Mouse (Mus musculus) limb, embryonic 11.5 days (tissue): Measurements from ENCODE around the gene Aktip. TPM values are rescaled to one million over a fixed set of nuclear protein-coding genes. Genes with fewer than 3 reads are reported as not detected.

Source experiments
- ATAC-seq: fragments of 200-750 bp; cut with Nextera tagmentation; 2 replicates; pipeline ENCODE4 v1.8.0; 2017; ENCODE audit warnings: low read depth; ENCODE audit not compliant: insufficient number of reproducible peaks, low FRiP score, low TSS enrichment
- DNase-seq: peaks from one replicate; pipeline ENCODE4 v3.0.0-alpha.2; 2015; ENCODE audit warnings: low spot score
- H3K27ac ChIP-seq: fragments of 300-500 bp; sonication (generic); replicated peaks from 2 replicates; pipeline ENCODE4 v1.5.1; 2014; ENCODE audit warnings: low read depth, mild to moderate bottlenecking, low read length
- H3K27me3 ChIP-seq: fragments of 300-500 bp; sonication (generic); 2 replicates; pipeline ENCODE4 v1.6.1; 2014; ENCODE audit warnings: mild to moderate bottlenecking, low read length, mixed read lengths; ENCODE audit not compliant: control insufficient read depth, insufficient read depth
- H3K36me3 ChIP-seq: fragments of 300-500 bp; sonication (generic); 2 replicates; pipeline ENCODE4 v1.6.1; 2014; ENCODE audit warnings: mild to moderate bottlenecking, low read length, moderate library complexity, mixed read lengths; ENCODE audit not compliant: control insufficient read depth, insufficient read depth
- H3K4me1 ChIP-seq: fragments of 300-500 bp; sonication (generic); 2 replicates; pipeline ENCODE4 v1.6.1; 2014; ENCODE audit warnings: low read length, mixed read lengths; ENCODE audit not compliant: control insufficient read depth, insufficient read depth
- H3K4me2 ChIP-seq: fragments of 300-500 bp; sonication (generic); 2 replicates; pipeline ENCODE4 v1.6.1; 2014; ENCODE audit warnings: low read depth, mild to moderate bottlenecking, moderate library complexity; ENCODE audit not compliant: severe bottlenecking
- H3K4me3 ChIP-seq: fragments of 300-500 bp; sonication (generic); 2 replicates; pipeline ENCODE4 v1.5.1; 2014; ENCODE audit warnings: low read depth, low read length
- H3K9ac ChIP-seq: fragments of 300-500 bp; sonication (generic); 2 replicates; pipeline ENCODE4 v1.6.1; 2014; ENCODE audit warnings: mild to moderate bottlenecking, low read length
- H3K9me3 ChIP-seq: fragments of 300-500 bp; sonication (generic); 2 replicates; pipeline ENCODE4 v1.6.1; 2016; ENCODE audit warnings: low read length; ENCODE audit not compliant: control insufficient read depth
- WGBS: fragments of 180-500 bp; shearing (Covaris S2); extraction: QIAGEN DNeasy Blood & Tissue Kit; methylation state at CpG from one replicate; pipeline ENCODE4 v1.1.7; 2014; 5-methylcytosine and 5-hydroxymethylcytosine counted together
- polyA plus RNA-seq: library from polyadenylated mRNA; unstranded; fragments of >200 nt; fragmentation: Nextera tagmentation; extraction: Ambion mirVana; gene quantifications from 2 replicates; pipeline ENCODE4 v1.2.1, GENCODE M21; 2014

Aktip gene
- polyA plus RNA-seq, 1 experiment from 2014 or later: 45.4 TPM

- Histone ChIP-seq H3K36me3 (peaks cover 2% of the 10 kb centered on the region; the same call in 1 of the 2 replicates), H3K9me3 (no peaks in the 10 kb centered on the region), H3K27ac (no peak overlapping the region), H3K9ac (peak overlapping the region; percentile 68), H3K27me3 (no peaks in the 10 kb centered on the region), H3K4me1 (peaks cover 5% of the 10 kb centered on the region; the same call in 1 of the 2 replicates), H3K4me3 (peak overlapping the region; percentile 87), H3K4me2 (peak overlapping the region; percentile 86)
- ATAC-seq (no peak; the same call in 1 of the 2 replicates), DNase-seq (no peak)
- WGBS: 1% methylated on average over 57 of the region's 58 CpGs
These were observed 66.2 kb downstream of the Aktip start for GRCm38 (mm10) chr8:91133441-91134069.

GRCm38 (mm10) chr8:91132731-91133130 is 67.0 kb downstream of the Aktip start:
- Histone ChIP-seq H3K9me3 (no peaks in the 10 kb centered on the region), H3K36me3 (peaks cover 5% of the 10 kb centered on the region; the same call in 1 of the 2 replicates), H3K27ac (no peak overlapping the region), H3K4me1 (peaks cover 5% of the 10 kb centered on the region; the same call in 1 of the 2 replicates), H3K4me3 (peak overlapping the region; percentile 87), H3K4me2 (peak overlapping the region; percentile 86; the same call in 1 of the 2 replicates), H3K9ac (no peak overlapping the region), H3K27me3 (no peaks in the 10 kb centered on the region)
- ATAC-seq: no peak
- 74% methylated on average over 4 of the region's 4 CpGs for WGBS
- no peak for DNase-seq

DNA sequence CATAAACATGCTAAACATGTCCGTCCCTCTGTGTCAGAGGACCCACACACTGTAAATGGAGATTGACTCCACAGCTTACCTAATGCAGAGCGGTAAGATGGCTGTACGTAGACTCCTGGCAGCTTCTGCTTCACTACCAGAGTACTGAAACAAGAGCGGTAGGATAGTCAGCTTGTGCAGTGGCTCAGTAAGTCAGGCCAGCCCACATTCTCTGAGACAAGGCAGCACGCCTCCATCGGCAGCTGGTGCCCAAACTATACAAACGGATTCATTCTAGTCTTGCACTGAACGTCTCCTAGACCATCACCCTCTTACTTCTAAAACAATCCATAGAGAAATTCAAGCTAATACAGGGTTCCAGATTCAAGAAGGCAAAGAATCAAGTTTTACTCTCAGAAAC is 73.0 kb downstream of the Aktip start:
- WGBS: 92% methylated on average over 8 of the region's 8 CpGs
- DNase-seq: no peak

GRCm38 (mm10) chr8:91124315-91124714 is 75.5 kb downstream of the Aktip start:
- no peak for DNase-seq
- 93% methylated on average over 5 of the region's 5 CpGs for WGBS

More for the DNA sequence above, 73.0 kb downstream of the Aktip start:
- H3K4me1 ChIP-seq: no peaks in the 10 kb centered on the region
- H3K4me3 ChIP-seq: no peak overlapping the region
- no peak overlapping the region for H3K9ac ChIP-seq
- H3K27ac ChIP-seq: no peak overlapping the region
- H3K4me2 ChIP-seq: no peak overlapping the region
- peaks cover 9% of the 10 kb centered on the region; the same call in 1 of the 2 replicates for H3K36me3 ChIP-seq
- H3K9me3 ChIP-seq: no peaks in the 10 kb centered on the region
- no peaks in the 10 kb centered on the region for H3K27me3 ChIP-seq
- ATAC-seq: no peak

DNA sequence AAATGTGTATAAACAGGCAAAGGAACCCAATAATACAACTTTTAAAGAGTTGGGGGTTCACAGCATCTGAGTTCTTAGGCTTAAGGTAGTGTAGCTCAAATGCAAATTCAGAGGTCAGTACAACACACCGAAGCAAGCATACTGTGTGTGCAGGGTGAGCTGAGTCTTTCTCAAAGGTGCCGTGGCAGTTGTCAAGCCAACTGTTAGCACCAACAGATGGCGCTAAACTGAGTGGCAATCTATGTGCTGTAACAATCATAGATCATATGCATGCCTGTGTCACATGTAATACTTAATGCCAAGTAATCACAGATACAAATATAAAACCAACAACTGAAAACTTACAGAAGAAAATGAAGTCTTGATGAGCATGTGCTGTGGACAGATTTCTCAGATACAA is 81.6 kb downstream of the Aktip start:
- WGBS: 86% methylated on average over 3 of the region's 3 CpGs
- Histone ChIP-seq H3K4me3 (no peak overlapping the region), H3K9ac (no peak overlapping the region), H3K4me2 (no peak overlapping the region), H3K27me3 (no peaks in the 10 kb centered on the region), H3K36me3 (peaks cover 5% of the 10 kb centered on the region; the same call in 1 of the 2 replicates), H3K4me1 (no peaks in the 10 kb centered on the region), H3K27ac (no peak overlapping the region), H3K9me3 (no peaks in the 10 kb centered on the region)
- no peak for ATAC-seq
- DNase-seq: no peak

More at GRCm38 (mm10) chr8:91124315-91124714, 75.5 kb downstream of the Aktip start:
- Histone ChIP-seq H3K9ac (no peak overlapping the region), H3K4me2 (no peak overlapping the region), H3K4me3 (no peak overlapping the region), H3K27me3 (no peaks in the 10 kb centered on the region), H3K4me1 (no peaks in the 10 kb centered on the region), H3K36me3 (peaks cover 9% of the 10 kb centered on the region; the same call in 1 of the 2 replicates), H3K9me3 (no peaks in the 10 kb centered on the region), H3K27ac (no peak overlapping the region)
- ATAC-seq: no peak

DNA sequence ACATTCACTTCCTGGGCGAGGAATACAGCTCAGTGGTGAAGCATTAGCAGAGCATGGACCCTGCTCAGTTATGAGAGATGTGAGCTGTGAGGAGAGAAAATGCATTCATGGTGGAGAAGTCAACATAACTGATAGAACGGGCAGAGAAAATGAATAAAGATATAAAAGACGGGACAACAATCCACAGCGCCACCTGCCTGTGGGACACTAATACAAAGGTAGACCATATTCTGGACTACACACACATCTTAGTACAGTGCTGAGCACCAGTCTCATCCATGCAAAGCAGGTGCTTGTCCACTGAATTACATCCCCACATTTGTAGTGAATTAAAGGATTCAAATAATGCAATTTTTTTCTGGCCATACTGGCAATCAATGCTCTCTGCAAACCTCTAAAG is 82.2 kb downstream of the Aktip start:
- Histone ChIP-seq H3K36me3 (peaks cover under 1% of the 10 kb centered on the region; the same call in 1 of the 2 replicates), H3K27ac (no peak overlapping the region), H3K27me3 (no peaks in the 10 kb centered on the region), H3K4me3 (no peak overlapping the region), H3K9ac (no peak overlapping the region), H3K4me2 (no peak overlapping the region), H3K4me1 (no peaks in the 10 kb centered on the region), H3K9me3 (no peaks in the 10 kb centered on the region)
- ATAC-seq (no peak), DNase-seq (no peak)
- 87% methylated on average over 4 of the region's 4 CpGs for WGBS

- H3K4me2 ChIP-seq: no peak overlapping the region
- H3K27ac ChIP-seq: no peak overlapping the region
- no peaks in the 10 kb centered on the region for H3K9me3 ChIP-seq
- no peak for ATAC-seq
- no peak overlapping the region for H3K4me3 ChIP-seq
- no peaks in the 10 kb centered on the region for H3K36me3 ChIP-seq
- 77% methylated on average over 11 of the region's 11 CpGs for WGBS
- H3K4me1 ChIP-seq: no peaks in the 10 kb centered on the region
- H3K27me3 ChIP-seq: no peaks in the 10 kb centered on the region
- no peak overlapping the region for H3K9ac ChIP-seq
- no peak for DNase-seq
These were observed 84.9 kb downstream of the Aktip start for GRCm38 (mm10) chr8:91114910-91115309.

GRCm38 (mm10) chr8:91114428-91114827 is 85.3 kb downstream of the Aktip start:
- Histone ChIP-seq H3K36me3 (no peaks in the 10 kb centered on the region), H3K4me1 (no peaks in the 10 kb centered on the region), H3K27ac (no peak overlapping the region), H3K9me3 (no peaks in the 10 kb centered on the region), H3K9ac (no peak overlapping the region), H3K4me2 (no peak overlapping the region), H3K27me3 (no peaks in the 10 kb centered on the region), H3K4me3 (no peak overlapping the region)
- whole genome bisulfite sequencing: 92% methylated on average over 5 of the region's 5 CpGs
- ATAC-seq (no peak), DNase-seq (no peak)
